Mouse (Mus musculus) mouse trophoblast stem cell (cell line): ENCODE data around the gene Slc47a1.

ENCODE experiments used
- in situ Hi-C, 2 experiments: fragments of 300-500 bp; cut with MseI, MboI; formaldehyde crosslinking; loops; 2 replicates in 1 of 2; 3 replicates in 1 of 2; pipeline ENCODE4 v1.15.1; 2025

Slc47a1 gene

GRCm38 (mm10) chr11:61381272-61381671 lies 3.1 kb upstream of the Slc47a1 start:
- in situ Hi-C loops, result no loop called here

GRCm38 (mm10) chr11:61378651-61379050 lies 506 bp upstream of the Slc47a1 start:
- in situ Hi-C loops, result no loop called here

- in situ Hi-C loops, result no loop called here
Measured at GRCm38 (mm10) chr11:61368668-61369067, 9.5 kb downstream of the Slc47a1 start.

GRCm38 (mm10) chr11:61366517-61367273 lies 11.4 kb downstream of the Slc47a1 start:
- in situ Hi-C loops, result no loop called here

GRCm38 (mm10) chr11:61365938-61366337 lies 12.2 kb downstream of the Slc47a1 start:
- in situ Hi-C loops, result no loop called here

GRCm38 (mm10) chr11:61364096-61364495 lies 14.0 kb downstream of the Slc47a1 start:
- in situ Hi-C loops, result no loop called here

GRCm38 (mm10) chr11:61361515-61362190 lies 16.5 kb downstream of the Slc47a1 start:
- in situ Hi-C loops, result no loop called here

GRCm38 (mm10) chr11:61356600-61356999 lies 21.5 kb downstream of the Slc47a1 start:
- in situ Hi-C loops, result no loop called here

GRCm38 (mm10) chr11:61356111-61356510 lies 22.0 kb downstream of the Slc47a1 start:
- in situ Hi-C loops, result no loop called here

GRCm38 (mm10) chr11:61355351-61355750 lies 22.8 kb downstream of the Slc47a1 start:
- in situ Hi-C loops, result no loop called here

- in situ Hi-C loops, result loop anchor here (5.0 kb wide), 2 partner anchors 33 to 53 kb away; no protein-coding TSS in a partner anchor
Measured at GRCm38 (mm10) chr11:61354346-61354745, 23.8 kb downstream of the Slc47a1 start.

GRCm38 (mm10) chr11:61353038-61353437 lies 25.1 kb downstream of the Slc47a1 start:
- in situ Hi-C loops, result loop anchor here (5.0 kb wide), 2 partner anchors 34 to 54 kb away; no protein-coding TSS in a partner anchor

GRCm38 (mm10) chr11:61352138-61352651 lies 25.9 kb downstream of the Slc47a1 start:
- in situ Hi-C loops, result loop anchor here (5.0 kb wide), 2 partner anchors 35 to 55 kb away; no protein-coding TSS in a partner anchor

- in situ Hi-C loops, result loop anchor here in 1 of 2 experiments (5.0 kb wide), 1 partner anchor 63 kb away; no protein-coding TSS in a partner anchor
Measured at GRCm38 (mm10) chr11:61349337-61349736, 28.8 kb downstream of the Slc47a1 start.

- in situ Hi-C loops, result loop anchor here in 1 of 2 experiments (5.0 kb wide), 1 partner anchor 66 kb away; no protein-coding TSS in a partner anchor
Measured at GRCm38 (mm10) chr11:61346133-61346532, 32.0 kb downstream of the Slc47a1 start.

- in situ Hi-C loops, result no loop called here
Measured at GRCm38 (mm10) chr11:61342505-61343420, 35.4 kb downstream of the Slc47a1 start, which contains the start of gene Slc47a2. Gene Slc47a2, minus strand, starts transcription at chr11:61342860.

- in situ Hi-C loops, result no loop called here
Measured at GRCm38 (mm10) chr11:61341971-61342370, 36.2 kb downstream of the Slc47a1 start.

- in situ Hi-C loops, result no loop called here
Measured at GRCm38 (mm10) chr11:61341233-61341632, 36.9 kb downstream of the Slc47a1 start.

- in situ Hi-C loops, result no loop called here
Measured at GRCm38 (mm10) chr11:61340374-61340773, 37.8 kb downstream of the Slc47a1 start.

GRCm38 (mm10) chr11:61337586-61337985 lies 40.6 kb downstream of the Slc47a1 start:
- in situ Hi-C loops, result no loop called here
